Mouse (Mus musculus): ENCODE data around the gene Prss57. TPM values are rescaled to one million over a fixed set of nuclear protein-coding genes. Genes with fewer than 3 reads are reported as not detected.
"Not testable (repeated sequence)": the region's sequence is repeated elsewhere in the genome, so short reads cannot be mapped to it uniquely, and the experiment has no call there.

The Prss57 gene
- total RNA-seq, 2 experiments from 2014 or later: 0.17 to 1.1 TPM

GRCm38 (mm10) chr10:79766001-79766507 is 24.7 kb downstream of the Prss57 start:
- intact Hi-C loops (cut with DNase I): no loop called here
- no peak for DNase-seq (ENCODE audit: low spot score in 2 of 2)

DNA sequence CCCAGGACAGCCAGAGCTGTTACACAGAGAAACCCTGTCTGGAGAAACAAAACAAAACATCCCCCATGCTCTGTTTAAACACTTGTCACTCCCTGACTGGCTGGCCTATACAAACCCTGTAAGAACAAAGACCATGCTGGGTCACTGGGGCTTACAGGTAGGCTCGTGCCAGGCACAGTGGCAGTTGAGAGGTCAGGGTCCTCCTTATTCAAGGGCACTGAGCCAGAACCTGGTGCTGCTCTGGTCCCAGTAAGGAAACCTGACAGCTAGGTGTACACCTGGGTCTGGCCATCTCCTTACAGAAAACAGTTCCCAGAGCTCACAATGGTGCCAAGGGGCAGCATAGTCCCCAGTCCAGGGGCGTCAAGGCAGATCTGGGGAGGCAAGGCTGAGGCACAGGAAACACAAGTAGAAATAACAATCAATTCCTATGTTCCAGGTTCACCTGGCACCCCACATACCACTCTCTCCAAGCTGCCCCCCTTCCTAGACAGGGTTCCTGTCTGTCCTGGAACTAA is 25.5 kb downstream of the Prss57 start:
- intact Hi-C loops (cut with DNase I): no loop called here
- no peak for DNase-seq (ENCODE audit: low spot score in 2 of 2)

DNA sequence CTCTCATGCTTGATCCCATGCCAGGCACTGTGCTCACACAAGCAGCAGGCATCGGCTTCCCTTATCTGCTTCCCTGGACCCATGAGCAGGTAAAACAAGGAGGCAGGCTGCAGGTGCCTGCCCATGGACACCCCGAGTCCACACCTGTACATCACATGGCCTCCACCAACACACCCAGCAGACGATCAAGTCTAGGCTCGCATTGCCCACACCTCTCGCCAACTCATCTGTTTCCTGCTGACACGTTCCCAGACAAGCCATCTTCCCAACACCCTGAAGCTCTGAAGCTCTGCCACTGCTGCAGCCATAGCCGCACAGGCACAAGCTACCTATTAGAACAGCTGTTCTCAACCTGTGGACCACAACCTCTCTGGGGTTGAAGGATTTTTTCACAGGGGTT is 26.5 kb downstream of the Prss57 start:
- DNase-seq (ENCODE audit: low spot score in 2 of 2): no peak
- intact Hi-C loops (cut with DNase I): no loop called here

GRCm38 (mm10) chr10:79762875-79763274 is 27.9 kb downstream of the Prss57 start:
- intact Hi-C loops (cut with DNase I): no loop called here

GRCm38 (mm10) chr10:79760603-79761143 is 30.1 kb downstream of the Prss57 start:
- intact Hi-C loops (cut with DNase I): no loop called here
- no peak for DNase-seq (ENCODE audit: low spot score in 2 of 2)

More at GRCm38 (mm10) chr10:79762875-79763274, 27.9 kb downstream of the Prss57 start:
- no peak for DNase-seq (ENCODE audit: low spot score in 2 of 2)

- intact Hi-C loops (cut with DNase I); DNase-seq (ENCODE audit: low spot score in 2 of 2): not testable (repeated sequence)
Observed at GRCm38 (mm10) chr10:79759675-79760074, 31.1 kb downstream of the Prss57 start.

DNA sequence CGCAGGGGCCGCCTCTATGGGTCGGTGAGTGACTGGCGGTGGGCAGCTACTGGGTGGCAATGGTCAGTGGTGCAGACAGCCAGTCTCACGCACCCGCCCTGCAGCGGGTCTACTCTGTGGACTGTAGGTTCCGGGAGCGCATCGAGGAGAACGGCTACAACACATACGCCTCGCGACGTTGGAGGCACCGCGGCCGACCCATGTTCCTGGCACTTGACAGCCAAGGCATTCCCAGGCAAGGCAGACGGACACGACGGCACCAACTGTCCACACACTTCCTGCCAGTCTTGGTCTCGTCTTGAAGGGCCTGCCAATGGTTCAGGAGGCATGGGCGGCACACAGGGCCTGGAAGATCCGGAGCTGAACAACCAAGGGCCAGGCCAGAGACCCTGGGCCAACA is 34.1 kb downstream of the Prss57 start:
- DNase-seq (ENCODE audit: low spot score in 2 of 2): no peak
- intact Hi-C loops (cut with DNase I): no loop called here

DNA sequence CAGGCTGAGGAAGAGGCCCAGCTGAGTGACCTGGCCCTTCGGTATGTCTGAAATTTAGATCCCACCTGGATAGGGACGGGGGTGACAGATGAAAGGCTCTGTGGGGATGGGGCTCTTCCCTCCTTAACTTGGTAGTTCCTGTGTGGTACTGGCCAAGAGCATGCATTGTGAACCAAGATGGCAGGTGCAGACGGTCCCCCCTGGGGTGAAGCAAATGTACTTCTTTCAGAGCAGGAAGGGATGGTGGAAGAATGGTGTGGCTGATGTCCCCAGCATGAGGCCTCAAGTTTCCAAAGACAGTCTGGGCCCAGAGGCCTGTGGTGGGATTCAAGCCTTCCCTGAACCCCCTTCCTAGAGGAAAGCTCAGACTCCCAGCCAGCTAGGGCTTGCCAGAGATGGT is 34.9 kb downstream of the Prss57 start:
- no peak for DNase-seq (ENCODE audit: low spot score in 2 of 2)
- intact Hi-C loops (cut with DNase I): no loop called here

GRCm38 (mm10) chr10:79754856-79755516 is 35.8 kb downstream of the Prss57 start, which contains the start of gene Fgf22:
Gene Fgf22 (plus strand): TSS chr10:79755076.
- intact Hi-C loops (cut with DNase I): no loop called here
- DNase-seq (ENCODE audit: low spot score in 2 of 2): peak in 1 of 2 experiments; percentile 64

DNA sequence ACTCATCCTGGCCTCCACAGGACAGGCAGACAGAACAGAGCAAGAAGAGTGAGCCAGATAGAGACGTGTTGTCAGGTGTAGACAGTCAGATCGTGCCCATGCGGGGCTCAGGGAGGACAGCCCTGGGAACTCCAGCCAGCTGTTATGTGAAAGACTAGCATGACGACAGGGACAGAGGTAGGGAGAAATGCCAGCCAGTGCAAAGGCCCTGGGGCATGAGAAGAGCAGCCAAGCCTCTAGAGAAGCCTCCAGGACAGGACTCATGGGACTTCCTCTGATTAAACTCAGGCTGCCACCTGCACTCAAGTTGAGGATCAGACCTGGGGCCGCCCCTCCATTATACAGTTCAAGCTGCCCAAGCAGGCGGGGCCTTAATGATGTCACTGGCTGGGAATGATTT is 42.3 kb downstream of the Prss57 start:
- no peak for DNase-seq (ENCODE audit: low spot score in 2 of 2)
- intact Hi-C loops (cut with DNase I): no loop called here

- no peak for DNase-seq (ENCODE audit: low spot score in 2 of 2)
- intact Hi-C loops (cut with DNase I): no loop called here
Observed at GRCm38 (mm10) chr10:79746774-79747151, 44.0 kb downstream of the Prss57 start.

DNA sequence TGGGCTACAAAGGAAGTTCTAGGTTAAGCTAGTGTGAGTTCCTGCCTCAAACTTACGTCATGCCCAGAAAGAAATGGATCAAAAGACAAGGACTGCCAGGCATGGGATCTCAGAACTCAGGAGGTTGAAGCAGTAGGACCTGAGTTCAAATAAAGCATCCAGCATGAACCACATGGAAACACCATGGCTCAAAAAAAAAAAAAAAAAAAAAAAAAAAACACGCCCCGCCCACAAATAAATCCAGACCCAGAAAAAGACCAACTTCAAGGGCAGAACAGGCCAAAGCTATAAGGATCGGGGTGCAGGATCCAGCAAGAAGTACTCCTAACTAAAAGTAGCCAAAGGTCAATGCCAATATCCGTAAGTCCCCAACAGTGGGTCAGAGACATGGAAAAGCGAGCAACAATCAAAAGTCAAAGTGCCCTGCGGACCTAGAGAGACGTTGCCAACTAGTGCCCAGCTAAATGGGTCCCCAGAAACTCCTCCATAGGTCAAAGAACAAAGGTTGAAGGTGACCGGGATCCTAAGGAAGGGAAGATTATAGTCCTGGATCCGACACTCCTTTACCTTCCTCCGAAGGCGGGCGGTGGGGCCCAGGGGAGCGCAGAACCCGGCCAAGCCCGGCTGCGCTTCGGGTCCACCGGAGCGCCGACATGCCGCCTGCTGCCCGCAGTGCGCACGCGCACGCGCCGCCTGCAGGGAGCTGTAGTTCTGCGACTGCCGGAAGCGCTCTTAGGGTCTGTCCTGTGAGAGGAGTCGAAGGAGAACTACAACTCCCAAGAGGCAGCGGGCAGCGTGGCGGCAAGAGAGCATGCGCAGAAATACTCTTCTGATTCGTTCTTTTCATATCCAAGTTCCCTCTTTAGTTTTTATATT is 44.6 kb downstream of the Prss57 start, which contains the start of gene Polrmt:
Polrmt (minus strand) TSS at position 684 of the 876 bp plus-strand sequence.
- intact Hi-C loops (cut with DNase I): no loop called here
- DNase-seq (ENCODE audit: low spot score in 2 of 2): peak; percentile 98 to 99

DNA sequence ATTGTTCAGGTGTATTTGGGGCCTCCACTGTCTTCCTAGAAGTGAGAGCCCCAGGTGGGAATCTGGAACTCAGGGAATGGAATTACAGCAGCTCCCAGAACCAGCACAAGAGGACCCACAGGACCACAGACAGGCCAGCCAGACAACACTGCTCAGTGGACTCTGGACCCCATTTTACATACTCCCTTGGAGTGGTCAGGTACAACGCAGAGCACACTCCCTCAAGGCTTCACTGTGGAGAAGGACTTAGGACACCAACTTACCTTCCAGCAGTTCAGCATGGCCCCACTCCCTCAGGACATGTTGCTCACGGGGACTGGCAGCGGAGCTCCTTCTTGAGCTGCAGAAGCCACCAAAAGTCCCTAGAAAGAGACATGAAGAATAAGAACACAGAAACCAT is 45.4 kb downstream of the Prss57 start:
- no peak for DNase-seq (ENCODE audit: low spot score in 2 of 2)
- intact Hi-C loops (cut with DNase I): no loop called here

DNA sequence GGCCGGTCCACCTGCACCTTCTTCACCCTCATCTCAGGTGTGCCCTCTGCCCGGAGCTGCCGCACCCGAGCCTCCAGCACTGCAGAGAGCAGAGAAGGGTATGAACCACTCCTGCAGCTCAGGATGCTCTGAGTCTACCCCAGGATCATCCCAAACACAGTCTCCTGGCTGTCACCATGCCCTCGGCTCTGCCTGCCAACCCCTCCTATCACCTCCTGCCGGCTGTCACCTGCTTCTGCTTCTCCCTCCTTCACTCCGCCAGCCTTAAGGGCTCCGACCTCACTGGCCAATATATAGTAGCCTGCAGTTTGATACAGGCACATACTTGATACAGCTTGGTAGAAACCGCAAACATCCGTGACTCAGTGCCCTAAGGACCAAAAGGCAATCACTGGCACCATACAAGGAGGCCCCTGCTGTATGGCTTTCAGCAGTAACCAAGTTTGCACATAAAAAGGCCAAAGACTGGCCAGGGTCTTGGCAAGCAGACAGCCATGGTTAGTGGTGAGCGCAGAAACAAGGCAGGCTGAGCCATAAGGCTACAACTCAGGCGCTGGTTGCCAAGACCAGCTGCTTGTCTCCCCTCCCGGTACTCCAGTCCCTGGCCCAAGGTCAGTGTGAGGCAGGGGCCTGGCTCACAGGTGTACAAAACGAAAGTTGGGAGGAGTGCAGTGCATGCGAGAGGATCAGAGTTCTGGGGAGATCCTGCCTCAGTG is 47.0 kb downstream of the Prss57 start:
- intact Hi-C loops (cut with DNase I): no loop called here
- no peak for DNase-seq (ENCODE audit: low spot score in 2 of 2)

- intact Hi-C loops (cut with DNase I): no loop called here
Observed at GRCm38 (mm10) chr10:79743161-79743560, 47.6 kb downstream of the Prss57 start.

DNA sequence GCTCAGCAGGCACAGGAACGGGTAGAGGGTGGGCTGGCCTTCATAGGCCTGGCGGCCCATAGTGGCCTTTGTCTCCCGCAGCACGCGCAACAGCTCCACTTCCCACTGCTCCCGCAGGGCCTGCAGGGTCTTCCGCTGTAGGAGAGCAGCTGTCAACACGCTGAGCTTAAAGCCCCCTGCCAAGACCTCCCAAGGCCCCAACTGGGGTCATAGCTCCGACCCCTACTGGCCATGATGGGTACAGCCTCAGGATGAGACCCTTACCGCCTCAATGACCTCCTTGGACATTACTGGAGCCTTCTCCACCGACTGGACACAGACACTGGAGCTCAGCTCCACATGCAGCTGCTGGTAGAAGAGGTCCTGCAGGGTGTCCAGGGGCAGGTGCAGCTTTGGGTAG is 49.9 kb downstream of the Prss57 start:
- no peak for DNase-seq (ENCODE audit: low spot score in 2 of 2)
- intact Hi-C loops (cut with DNase I): no loop called here

More at GRCm38 (mm10) chr10:79743161-79743560, 47.6 kb downstream of the Prss57 start:
- no peak for DNase-seq (ENCODE audit: low spot score in 2 of 2)

GRCm38 (mm10) chr10:79739234-79739633 is 51.5 kb downstream of the Prss57 start:
- DNase-seq (ENCODE audit: low spot score in 2 of 2): no peak
- intact Hi-C loops (cut with DNase I): no loop called here

- intact Hi-C loops (cut with DNase I): no loop called here
- DNase-seq (ENCODE audit: low spot score in 2 of 2): no peak
Observed at GRCm38 (mm10) chr10:79738259-79738658, 52.5 kb downstream of the Prss57 start.

GRCm38 (mm10) chr10:79736706-79737105 is 54.1 kb downstream of the Prss57 start:
- intact Hi-C loops (cut with DNase I): no loop called here

More at GRCm38 (mm10) chr10:79736706-79737105, 54.1 kb downstream of the Prss57 start:
- no peak for DNase-seq (ENCODE audit: low spot score in 2 of 2)

Data from left cerebral cortex, postnatal 14 days (tissue).